Mouse (Mus musculus) liver, embryonic 18 days (tissue): ENCODE results near the gene Olr1. TPM values are rescaled to one million over a fixed set of nuclear protein-coding genes. Genes with fewer than 3 reads are reported as not detected.

ENCODE experiments used
- polyA plus RNA-seq: library from polyadenylated mRNA; depleted of rRNA; stranded (reverse); fragments of >200 nt; gene quantifications from 2 replicates; pipeline ENCODE4 v1.2.3, GENCODE M21; 2012; rRNA removed

The Olr1 gene
- polyA plus RNA-seq: 1.2 and 2.1 TPM in 2 replicates

GRCm38 (mm10) chr6:129507024-129507423, at the start of gene Olr1:
Gene Olr1, minus strand, starts transcription at chr6:129507165.

GRCm38 (mm10) chr6:129532942-129533860, 26.2 kb upstream of the Olr1 start, which contains the start of gene Gabarapl1:
Gene Gabarapl1, plus strand, starts transcription at chr6:129533160.

DNA sequence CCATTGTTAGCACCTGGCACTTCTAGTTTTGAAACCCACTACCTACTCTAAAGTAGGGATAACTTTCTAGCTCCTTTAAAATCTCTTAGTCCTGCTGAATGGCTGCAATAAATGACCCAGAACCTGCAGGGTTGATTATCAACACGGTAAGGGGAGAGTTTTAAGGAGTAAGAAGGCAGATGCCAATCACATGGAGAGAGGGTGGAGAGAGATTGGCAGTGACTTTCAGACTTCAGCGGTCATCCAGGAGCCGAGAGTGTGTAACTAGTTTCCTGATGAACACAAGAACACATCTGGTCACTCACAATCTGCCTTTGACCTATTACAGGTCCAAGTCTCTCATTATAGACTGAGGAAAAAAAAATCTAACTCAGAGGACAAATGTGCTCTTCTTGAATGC, 5.4 kb upstream of the Olr1 start, which contains the start of gene Tmem52b:
Tmem52b (plus strand) TSS at position 189 of the 400 bp plus-strand sequence.

GRCm38 (mm10) chr6:129451411-129452039, 55.4 kb downstream of the Olr1 start, which contains the start of gene Clec1a:
Gene Clec1a, minus strand, starts transcription at chr6:129452000.

Other genes starting within 250 kb of the Olr1 start
- gene Cd69, start 231.7 kb downstream of the Olr1 start, polyA plus RNA-seq: 0.96 and 1.2 TPM in 2 replicates
- gene 4922502D21Rik, start 175.4 kb downstream of the Olr1 start, polyA plus RNA-seq: 0.02 and 0.03 TPM in 2 replicates
- gene Clec12a, start 164.5 kb downstream of the Olr1 start, polyA plus RNA-seq: 11.2 and 14.1 TPM in 2 replicates
- 0.04 and 0.06 TPM in 2 replicates for gene Clec12b, start 121.3 kb downstream of the Olr1 start, polyA plus RNA-seq
- 15.9 and 16.5 TPM in 2 replicates for gene Clec1b, start 109.9 kb downstream of the Olr1 start, polyA plus RNA-seq
- 2.0 TPM in 2 replicates for gene Clec9a, start 98.3 kb downstream of the Olr1 start, polyA plus RNA-seq
- gene Clec1a, start 55.2 kb downstream of the Olr1 start, polyA plus RNA-seq: 0.17 and 0.26 TPM in 2 replicates
- gene Tmem52b, start 5.4 kb upstream of the Olr1 start, polyA plus RNA-seq: 0.01 TPM in 1 of 2 replicates, not detected in the other
- 29.6 and 32.6 TPM in 2 replicates for gene Gabarapl1, start 26.0 kb upstream of the Olr1 start, polyA plus RNA-seq
- 0.14 and 0.29 TPM in 2 replicates for gene Klre1, start 70.7 kb upstream of the Olr1 start, polyA plus RNA-seq
- gene Klrd1, start 84.6 kb upstream of the Olr1 start, polyA plus RNA-seq: 1.0 and 1.3 TPM in 2 replicates
- gene Klrk1, start 116.7 kb upstream of the Olr1 start, polyA plus RNA-seq: 0.71 and 1.2 TPM in 2 replicates
- 0.08 TPM in 1 of 2 replicates, not detected in the other for gene Klrc3, start 136.2 kb upstream of the Olr1 start, polyA plus RNA-seq
- gene Klrc2, start 153.5 kb upstream of the Olr1 start, polyA plus RNA-seq: 0.12 and 0.13 TPM in 2 replicates
- gene Klrc1, start 171.8 kb upstream of the Olr1 start, polyA plus RNA-seq: 0.52 and 0.71 TPM in 2 replicates
- gene Klri1, start 210.0 kb upstream of the Olr1 start, polyA plus RNA-seq: not detected in 2 replicates
- gene Klri2, start 233.3 kb upstream of the Olr1 start, polyA plus RNA-seq: 0.02 and 0.06 TPM in 2 replicates